In genomic region chr12:70768745-70769144, GRCm38 (mm10) we compare ENCODE assay signal across 16 mouse cellular contexts. TPM values are rescaled to one million over a fixed set of nuclear protein-coding genes. Genes with fewer than 3 reads are reported as not detected.
DNase-seq lines count a peak whose midpoint lies in the region; ATAC-seq and TF ChIP-seq lines count a peak whose summit lies in the region.
"Had no signal": no experiment of that assay in that cellular context is flagged by ENCODE, and none has a peak within 500 bp of the region (broad histone marks: within the 10 kb centered on the region; RNA-seq: fewer than 3 reads in every experiment).

No protein-coding gene starts in this region.

- 61% methylated on average over 9 of the region's 9 CpGs for WGBS in liver, embryonic 13.5 days (ENCODE audit: insufficient replicate concordance)
- 74% methylated on average over 9 of the region's 9 CpGs for WGBS in intestine, embryonic 16.5 days
- 86% methylated on average over 9 of the region's 9 CpGs for WGBS in hindbrain, embryonic 13.5 days
- 92% methylated on average over 9 of the region's 9 CpGs for WGBS in cerebellum, adult 2 months

- H3K27ac ChIP-seq in liver, embryonic 13.5 days, result no peak overlapping the region
- H3K27ac ChIP-seq in intestine, embryonic 16.5 days (ENCODE audit: low read length), result no peak overlapping the region
- no peak overlapping the region for H3K27ac ChIP-seq in hindbrain, embryonic 13.5 days
- no peak overlapping the region for H3K27ac ChIP-seq in cerebellum, adult 2 months (ENCODE audit: insufficient read depth, low read length)
- H3K27ac ChIP-seq: forebrain, embryonic 13.5 days; heart, embryonic 15.5 days; limb, embryonic 15.5 days; neural tube, embryonic 13.5 days had no signal

- no peak overlapping the region for H3K4me2 ChIP-seq in liver, embryonic 13.5 days
- H3K4me2 ChIP-seq in intestine, embryonic 16.5 days (ENCODE audit: low read depth, low read length), result no peak overlapping the region
- H3K4me2 ChIP-seq in hindbrain, embryonic 13.5 days, result no peak overlapping the region
- H3K4me2 ChIP-seq: forebrain, embryonic 13.5 days; heart, embryonic 15.5 days; limb, embryonic 15.5 days; neural tube, embryonic 13.5 days had no signal

- no peaks in the 10 kb centered on the region for H3K27me3 ChIP-seq in liver, embryonic 13.5 days
- no peaks in the 10 kb centered on the region for H3K27me3 ChIP-seq in intestine, embryonic 16.5 days (replicated peaks; ENCODE audit: control insufficient read depth, insufficient read depth, low read length)
- H3K27me3 ChIP-seq in hindbrain, embryonic 13.5 days, result no peaks in the 10 kb centered on the region
- no peaks in the 10 kb centered on the region for H3K27me3 ChIP-seq in cerebellum, adult 2 months (ENCODE audit: control insufficient read depth, insufficient read depth, low read length)
- H3K27me3 ChIP-seq: forebrain, embryonic 13.5 days; heart, embryonic 15.5 days; limb, embryonic 15.5 days; neural tube, embryonic 13.5 days had no signal

- H3K9me3 ChIP-seq in liver, embryonic 13.5 days (replicated peaks), result no peaks in the 10 kb centered on the region
- no peaks in the 10 kb centered on the region for H3K9me3 ChIP-seq in intestine, embryonic 16.5 days (ENCODE audit: control insufficient read depth, low read length)
- no peaks in the 10 kb centered on the region for H3K9me3 ChIP-seq in hindbrain, embryonic 13.5 days
- H3K9me3 ChIP-seq: forebrain, embryonic 13.5 days; heart, embryonic 15.5 days; limb, embryonic 15.5 days; neural tube, embryonic 13.5 days had no signal

- no peaks in the 10 kb centered on the region for H3K36me3 ChIP-seq in liver, embryonic 13.5 days
- no peaks in the 10 kb centered on the region for H3K36me3 ChIP-seq in intestine, embryonic 16.5 days (ENCODE audit: control insufficient read depth, insufficient read depth, low read length)
- no peaks in the 10 kb centered on the region for H3K36me3 ChIP-seq in hindbrain, embryonic 13.5 days
- H3K36me3 ChIP-seq: heart, embryonic 15.5 days; limb, embryonic 15.5 days; neural tube, embryonic 13.5 days had no signal

- no peak overlapping the region for H3K9ac ChIP-seq in liver, embryonic 13.5 days
- no peak overlapping the region for H3K9ac ChIP-seq in intestine, embryonic 16.5 days (ENCODE audit: low read depth, low read length)
- H3K9ac ChIP-seq in hindbrain, embryonic 13.5 days, result no peak overlapping the region
- H3K9ac ChIP-seq: forebrain, embryonic 13.5 days; heart, embryonic 15.5 days; limb, embryonic 15.5 days; neural tube, embryonic 13.5 days had no signal

- no peak for DNase-seq in liver, embryonic 13.5 days
- no peak for DNase-seq in liver
- peak; percentile 17 for DNase-seq in adrenal gland, postnatal 14 days
- peak; percentile 45 for DNase-seq in retina, embryonic 14.5 days (ENCODE audit: low spot score)
- DNase-seq in cerebellum, adult 2 months, result no peak
- DNase-seq: cerebellum, adult 11-12 months; heart, adult 18-20 months; kidney, adult 11 months; kidney, postnatal 25 days; layer of hippocampus, adult 9-11 months had no signal

- no peak overlapping the region for H3K4me3 ChIP-seq in liver, embryonic 13.5 days (replicated peaks)
- no peak overlapping the region for H3K4me3 ChIP-seq in intestine, embryonic 16.5 days (ENCODE audit: low read length)
- no peak overlapping the region for H3K4me3 ChIP-seq in hindbrain, embryonic 13.5 days
- no peak overlapping the region for H3K4me3 ChIP-seq in cerebellum, adult 2 months (replicated peaks; ENCODE audit: insufficient read depth, low read depth, low read length)
- H3K4me3 ChIP-seq: forebrain, embryonic 13.5 days; heart, embryonic 15.5 days; limb, embryonic 15.5 days; neural tube, embryonic 13.5 days had no signal

- no peak for TF ChIP-seq CTCF in cerebellum, adult 2 months (IDR thresholded peaks at IDR 0.05; ENCODE audit: borderline replicate concordance, insufficient read depth, low read depth, low read length)

- no peak for TF ChIP-seq POLR2A in cerebellum, adult 2 months (IDR thresholded peaks at IDR 0.05; ENCODE audit: borderline replicate concordance, insufficient read depth, low read length)

- H3K4me1 ChIP-seq in liver, embryonic 13.5 days (replicated peaks), result no peaks in the 10 kb centered on the region; the same call in 1 of the 2 replicates
- no peaks in the 10 kb centered on the region for H3K4me1 ChIP-seq in intestine, embryonic 16.5 days (ENCODE audit: control insufficient read depth, insufficient read depth, low read length)
- no peaks in the 10 kb centered on the region for H3K4me1 ChIP-seq in hindbrain, embryonic 13.5 days (replicated peaks)
- no peaks in the 10 kb centered on the region for H3K4me1 ChIP-seq in cerebellum, adult 2 months (ENCODE audit: control insufficient read depth, insufficient read depth, low read length)
- H3K4me1 ChIP-seq: forebrain, embryonic 13.5 days; heart, embryonic 15.5 days; limb, embryonic 15.5 days; neural tube, embryonic 13.5 days had no signal

- 0 out of 2 replicates have a peak, but pooled peaks have one; percentile 36 for ATAC-seq in liver, embryonic 13.5 days (ENCODE audit: low read depth)
- ATAC-seq in intestine, embryonic 16.5 days, result peak; percentile 74
- ATAC-seq in hindbrain, embryonic 13.5 days (ENCODE audit: low FRiP score), result no peak
- ATAC-seq: forebrain, embryonic 13.5 days had no signal

RNA-seq across cellular contexts. Expression of gene Frmd6, which starts 56.6 kb away (rescaled TPM):
- 3.0 and 4.7 TPM in 2 replicates for polyA plus RNA-seq in liver, embryonic 13.5 days (2015; fragmentation: Nextera tagmentation; extraction: Ambion mirVana)
- 44.9 and 45.1 TPM in 2 replicates for total RNA-seq in adrenal gland, postnatal 14 days (2021)
- 11.1 and 11.2 TPM in 2 replicates for polyA plus RNA-seq in intestine, embryonic 16.5 days (2015; fragmentation: Nextera tagmentation; extraction: Ambion mirVana)
- polyA plus RNA-seq in hindbrain, embryonic 13.5 days (2015; fragmentation: Nextera tagmentation; extraction: Ambion mirVana), result 9.7 and 9.9 TPM in 2 replicates
- polyA plus RNA-seq in cerebellum, adult 2 months (2012; rRNA removed), result 11.2 and 14.2 TPM in 2 replicates

Comparison
In these comparisons a context has a peak if more than half of its experiments do, and no peak if none do; other contexts are left out.
1. DNase-seq: peak in adrenal gland, postnatal 14 days (single experiment) and retina, embryonic 14.5 days (single experiment); none in liver, embryonic 13.5 days (single experiment), liver (single experiment) and cerebellum, adult 2 months (0 of 2).